Mouse (Mus musculus) T-cell, adult 2 months (primary cell): ENCODE measurements around the gene Snrpc.

ENCODE experiments used
- DNase-seq: peaks from one replicate; pipeline ENCODE4 v3.0.0; 2022; ENCODE audit warnings: low spot score

Snrpc gene

GRCm38 (mm10) chr17:27859131-27859530 lies 21.2 kb downstream of the Snrpc start:
- no peak for DNase-seq

- no peak for DNase-seq
These were observed 27.5 kb downstream of the Snrpc start for GRCm38 (mm10) chr17:27865461-27865860.

- no peak for DNase-seq
These were observed 28.8 kb downstream of the Snrpc start for GRCm38 (mm10) chr17:27866737-27867136.

- DNase-seq = no peak
These were observed 33.9 kb downstream of the Snrpc start for GRCm38 (mm10) chr17:27871851-27872250.

GRCm38 (mm10) chr17:27873583-27873982 lies 35.6 kb downstream of the Snrpc start:
- no peak for DNase-seq

GRCm38 (mm10) chr17:27874510-27874909 lies 36.6 kb downstream of the Snrpc start:
- DNase-seq = no peak

- DNase-seq = no peak
These were observed 43.6 kb downstream of the Snrpc start for GRCm38 (mm10) chr17:27881518-27881917.

GRCm38 (mm10) chr17:27883129-27883528 lies 45.2 kb downstream of the Snrpc start:
- no peak for DNase-seq

- no peak for DNase-seq
These were observed 46.0 kb downstream of the Snrpc start for GRCm38 (mm10) chr17:27883994-27884393.

- no peak for DNase-seq
These were observed 48.7 kb downstream of the Snrpc start for GRCm38 (mm10) chr17:27886499-27887210.
